Mouse (Mus musculus) heart, embryonic 12.5 days (tissue): ENCODE data around the gene Zscan12. TPM values are rescaled to one million over a fixed set of nuclear protein-coding genes. Genes with fewer than 3 reads are reported as not detected.

Experiments used
- ATAC-seq: fragments of 200-750 bp; cut with Nextera tagmentation; 2 replicates; pipeline ENCODE4 v1.8.0; 2017; ENCODE audit warnings: moderate TSS enrichment, moderate library complexity; ENCODE audit not compliant: insufficient number of reproducible peaks, low FRiP score
- H3K27ac ChIP-seq: fragments of 300-500 bp; sonication (generic); 2 replicates; pipeline ENCODE4 v1.5.1; 2016; ENCODE audit warnings: mild to moderate bottlenecking, moderate library complexity; ENCODE audit not compliant: poor library complexity, severe bottlenecking
- H3K27me3 ChIP-seq: fragments of 300-500 bp; sonication (generic); replicated peaks from 2 replicates; pipeline ENCODE4 v1.6.1; 2016; ENCODE audit warnings: mild to moderate bottlenecking, moderate library complexity
- H3K36me3 ChIP-seq: fragments of 300-500 bp; sonication (generic); 2 replicates; pipeline ENCODE4 v1.6.1; 2016; ENCODE audit warnings: mild to moderate bottlenecking, moderate library complexity
- H3K4me1 ChIP-seq: fragments of 300-500 bp; sonication (generic); replicated peaks from 2 replicates; pipeline ENCODE4 v1.6.1; 2016; ENCODE audit warnings: mild to moderate bottlenecking
- H3K4me2 ChIP-seq: fragments of 300-500 bp; sonication (generic); 2 replicates; pipeline ENCODE4 v1.6.1; 2016; ENCODE audit warnings: mild to moderate bottlenecking, moderate library complexity
- H3K4me3 ChIP-seq: fragments of 300-500 bp; sonication (generic); 2 replicates; pipeline ENCODE4 v1.5.1; 2016; ENCODE audit warnings: mild to moderate bottlenecking
- H3K9ac ChIP-seq: fragments of 300-500 bp; sonication (generic); 2 replicates; pipeline ENCODE4 v1.6.1; 2016; ENCODE audit warnings: mild to moderate bottlenecking, moderate library complexity
- H3K9me3 ChIP-seq: fragments of 300-500 bp; sonication (generic); replicated peaks from 2 replicates; pipeline ENCODE4 v1.6.1; 2016; ENCODE audit warnings: mild to moderate bottlenecking, moderate library complexity
- WGBS: fragments of 180-500 bp; shearing (Covaris S2); methylation state at CpG from one replicate; pipeline ENCODE4 v1.1.7; 2016; 5-methylcytosine and 5-hydroxymethylcytosine counted together
- microRNA-seq: library from miRNA; unstranded; fragments of <30 nt; microRNA quantifications from one replicate; pipeline ENCODE4, GENCODE M21; 2017
- polyA plus RNA-seq: library from polyadenylated mRNA; unstranded; fragments of >200 nt; fragmentation: Nextera tagmentation; extraction: Ambion mirVana; gene quantifications from 2 replicates; pipeline ENCODE4 v1.2.1, GENCODE M21; 2016

Gene Zscan12
- polyA plus RNA-seq, 1 experiment from 2014 or later = 9.9 TPM

- WGBS = 78% methylated on average over 6 of the region's 6 CpGs
- ATAC-seq = no peak
- H3K4me2 ChIP-seq = no peak overlapping the region
- H3K27ac ChIP-seq = no peak overlapping the region
- H3K27me3 ChIP-seq = no peaks in the 10 kb centered on the region
- no peak overlapping the region for H3K4me3 ChIP-seq
- H3K9ac ChIP-seq = no peak overlapping the region
- H3K9me3 ChIP-seq = no peaks in the 10 kb centered on the region
- no peaks in the 10 kb centered on the region for H3K36me3 ChIP-seq
- peaks cover 25% of the 10 kb centered on the region for H3K4me1 ChIP-seq
Observed at GRCm38 (mm10) chr13:21417298-21418010, 54.8 kb downstream of the Zscan12 start.

- H3K4me3 ChIP-seq = no peak overlapping the region
- H3K4me1 ChIP-seq = peaks cover 25% of the 10 kb centered on the region
- 20% methylated on average over 6 of the region's 6 CpGs for WGBS
- no peak overlapping the region for H3K27ac ChIP-seq
- H3K36me3 ChIP-seq = no peaks in the 10 kb centered on the region
- H3K27me3 ChIP-seq = no peaks in the 10 kb centered on the region
- H3K9ac ChIP-seq = no peak overlapping the region
- no peaks in the 10 kb centered on the region for H3K9me3 ChIP-seq
- 0 out of 2 replicates have a peak overlapping the region, but pooled peaks have one; percentile 13 for H3K4me2 ChIP-seq
- ATAC-seq = peak; percentile 67; the same call in 1 of the 2 replicates
Observed at GRCm38 (mm10) chr13:21418865-21419264, 56.2 kb downstream of the Zscan12 start.

Small RNAs within 50 kb of the gene (microRNA-seq; reads per million reads assigned to microRNA genes)
- gene Mir6942 = not detected

Other genes with a start within 250 kb of the Zscan12 start
- not detected in 2 replicates for gene Olfr263, start 233.2 kb upstream of the Zscan12 start, polyA plus RNA-seq
- not detected in 2 replicates for gene Olfr1368, start 217.0 kb upstream of the Zscan12 start, polyA plus RNA-seq
- 98.2 and 103 TPM in 2 replicates for gene Trim27, start 183.4 kb upstream of the Zscan12 start, polyA plus RNA-seq
- not detected in 2 replicates for gene Gpx5, start 70.1 kb upstream of the Zscan12 start, polyA plus RNA-seq
- not detected in 2 replicates for gene Gpx6, start 50.7 kb upstream of the Zscan12 start, polyA plus RNA-seq
- not detected in 2 replicates for gene Olfr1367, start 15.9 kb upstream of the Zscan12 start, polyA plus RNA-seq
- 71.2 and 72.6 TPM in 2 replicates for gene Zkscan3, start 39.9 kb downstream of the Zscan12 start, polyA plus RNA-seq
- 2.2 and 3.1 TPM in 2 replicates for gene Pgbd1, start 78.2 kb downstream of the Zscan12 start, polyA plus RNA-seq
- gene Zscan26, start 90.9 kb downstream of the Zscan12 start, polyA plus RNA-seq = 26.8 and 28.1 TPM in 2 replicates
- gene Nkapl, start 105.7 kb downstream of the Zscan12 start, polyA plus RNA-seq = 2.3 and 2.4 TPM in 2 replicates
- 1.7 and 2.1 TPM in 2 replicates for gene Zkscan4, start 116.1 kb downstream of the Zscan12 start, polyA plus RNA-seq
- gene Gm10065, start 116.6 kb downstream of the Zscan12 start, polyA plus RNA-seq = not detected in 2 replicates
- 0.24 and 0.33 TPM in 2 replicates for gene AK157302, start 132.4 kb downstream of the Zscan12 start, polyA plus RNA-seq
- gene Gm11273, start 138.6 kb downstream of the Zscan12 start, polyA plus RNA-seq = 6.4 and 10.3 TPM in 2 replicates
- gene Zkscan8, start 168.3 kb downstream of the Zscan12 start, polyA plus RNA-seq = 6.6 and 6.8 TPM in 2 replicates
- 0.06 and 0.10 TPM in 2 replicates for gene Olfr1366, start 180.0 kb downstream of the Zscan12 start, polyA plus RNA-seq
- 0.04 and 0.05 TPM in 2 replicates for gene Olfr1535, start 197.1 kb downstream of the Zscan12 start, polyA plus RNA-seq
- not detected in 2 replicates for gene Olfr1364, start 218.9 kb downstream of the Zscan12 start, polyA plus RNA-seq